Mouse (Mus musculus) CD4-positive helper T cell, adult 2 months (primary cell): Measurements from ENCODE around the gene Cryab.

Source experiments
- DNase-seq: peaks from one replicate; pipeline ENCODE4 v3.0.0-alpha.2; 2012; ENCODE audit warnings: low read depth, missing footprints, low spot score

The Cryab gene

DNA sequence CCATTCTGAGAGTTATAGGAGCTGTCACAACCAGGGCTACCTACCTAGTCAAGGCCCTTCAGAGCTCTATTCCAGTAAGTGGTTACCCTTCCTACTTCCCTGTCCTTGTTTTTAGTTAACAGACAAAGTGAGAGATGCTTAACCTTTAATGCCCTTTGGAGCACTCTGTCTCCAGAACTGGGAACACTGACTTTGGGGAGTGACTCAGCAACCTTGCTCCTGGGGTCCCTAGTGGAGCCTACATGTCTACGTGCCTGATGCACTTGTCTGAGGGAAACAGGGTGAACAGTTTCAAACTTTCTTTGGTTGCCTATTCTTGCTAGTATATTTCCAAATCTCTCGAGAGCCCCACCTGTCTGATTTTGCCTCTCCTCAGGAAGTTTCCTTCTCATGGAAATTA lies 8.4 kb upstream of the Cryab start:
- DNase-seq, result no peak

DNA sequence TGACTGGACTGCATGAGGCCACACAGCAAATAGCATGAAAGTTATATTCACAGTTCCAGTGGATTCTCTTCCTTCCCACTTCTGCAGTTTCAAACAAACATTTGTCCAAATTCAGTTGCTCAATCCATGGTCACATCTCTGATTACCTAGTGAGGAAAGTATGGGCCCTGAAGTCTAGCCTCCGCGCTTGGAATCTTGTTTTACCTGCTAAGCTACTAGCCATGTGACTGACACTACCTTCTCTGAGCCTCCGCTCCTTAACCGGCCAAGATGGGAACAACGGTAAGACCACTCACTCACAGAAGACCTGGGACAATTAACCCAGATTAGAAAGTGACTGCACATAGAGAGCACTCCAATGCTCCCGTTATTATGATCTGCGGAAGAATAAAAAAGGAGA lies 5.3 kb upstream of the Cryab start:
- no peak for DNase-seq

DNA sequence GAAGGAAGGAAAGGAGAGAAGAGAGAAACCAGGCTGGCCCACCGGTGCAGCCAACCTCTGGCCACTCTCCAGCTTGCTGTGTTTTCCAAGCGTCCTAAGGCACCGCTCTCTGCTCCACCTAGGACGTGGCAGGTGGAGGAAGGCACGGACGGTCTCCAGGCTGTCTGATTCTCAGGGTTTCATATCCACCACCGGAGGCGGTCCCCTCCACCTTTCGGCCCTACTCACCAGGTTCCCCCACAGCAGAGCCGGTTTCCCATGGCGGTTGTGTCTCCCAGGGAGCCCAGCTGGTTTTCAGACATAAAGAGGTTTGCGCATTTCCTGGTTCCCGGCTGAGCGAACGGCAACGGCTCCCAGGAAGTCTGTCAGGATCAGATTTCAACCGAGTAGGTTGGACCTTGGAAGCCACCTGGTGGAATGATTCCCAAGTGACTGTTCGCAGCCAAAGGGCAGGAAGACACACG lies 4.9 kb upstream of the Cryab start, which contains the start of gene 2310030G06Rik:
Gene 2310030G06Rik, minus strand, starts transcription at position 323 of the 464 bp plus-strand sequence.
- no peak for DNase-seq

DNA sequence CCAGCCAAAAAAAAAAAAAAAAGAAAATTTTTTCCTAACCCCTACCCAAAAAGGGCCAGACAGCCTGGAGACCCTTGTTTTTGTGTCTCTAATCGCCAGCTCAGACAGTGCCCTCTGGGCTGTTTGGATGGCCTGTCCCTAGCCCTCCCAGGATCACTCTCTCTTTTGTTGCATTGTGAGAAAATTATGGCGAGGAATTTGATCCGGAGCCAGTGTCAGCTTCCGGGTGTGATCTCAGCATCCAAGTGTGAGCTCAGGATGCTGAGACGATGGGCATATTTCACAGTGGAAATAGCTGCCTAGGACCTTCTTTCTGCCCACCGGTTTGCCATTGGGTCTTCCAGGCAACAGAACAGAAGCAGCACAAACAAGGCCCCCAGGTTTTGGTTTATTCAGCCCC lies 419 bp upstream of the Cryab start:
- no peak for DNase-seq

DNA sequence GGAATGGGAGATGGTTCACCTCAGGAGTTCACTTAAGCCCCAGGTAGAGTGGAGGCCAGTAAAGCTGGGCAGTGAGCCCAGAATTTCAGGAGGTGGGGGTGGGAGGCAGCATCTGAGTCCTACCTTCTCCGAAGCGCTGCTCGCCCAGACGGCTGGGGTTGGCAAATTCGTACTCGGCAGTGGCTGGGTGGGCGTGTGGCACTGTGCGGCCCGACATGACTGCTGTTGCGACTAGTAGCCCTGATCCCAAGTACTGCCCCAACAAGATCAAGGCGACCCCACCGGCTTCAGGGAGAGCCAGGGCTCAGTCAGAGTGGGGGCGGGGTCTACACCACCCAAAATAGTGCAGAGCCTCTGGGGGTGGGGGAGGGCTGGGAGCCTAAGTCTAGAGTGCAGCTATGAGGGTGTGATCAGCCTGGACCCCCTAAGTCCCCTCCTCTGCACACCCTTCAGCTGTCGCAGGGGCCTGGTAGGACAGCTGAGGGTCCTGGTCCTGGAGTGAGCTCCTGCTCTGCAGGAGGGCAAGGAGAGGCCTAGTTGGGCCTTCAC lies 1.0 kb downstream of the Cryab start, which contains the start of gene Hspb2:
Gene Hspb2, minus strand, starts transcription at position 301 of the 549 bp plus-strand sequence.
- DNase-seq, result no peak

DNA sequence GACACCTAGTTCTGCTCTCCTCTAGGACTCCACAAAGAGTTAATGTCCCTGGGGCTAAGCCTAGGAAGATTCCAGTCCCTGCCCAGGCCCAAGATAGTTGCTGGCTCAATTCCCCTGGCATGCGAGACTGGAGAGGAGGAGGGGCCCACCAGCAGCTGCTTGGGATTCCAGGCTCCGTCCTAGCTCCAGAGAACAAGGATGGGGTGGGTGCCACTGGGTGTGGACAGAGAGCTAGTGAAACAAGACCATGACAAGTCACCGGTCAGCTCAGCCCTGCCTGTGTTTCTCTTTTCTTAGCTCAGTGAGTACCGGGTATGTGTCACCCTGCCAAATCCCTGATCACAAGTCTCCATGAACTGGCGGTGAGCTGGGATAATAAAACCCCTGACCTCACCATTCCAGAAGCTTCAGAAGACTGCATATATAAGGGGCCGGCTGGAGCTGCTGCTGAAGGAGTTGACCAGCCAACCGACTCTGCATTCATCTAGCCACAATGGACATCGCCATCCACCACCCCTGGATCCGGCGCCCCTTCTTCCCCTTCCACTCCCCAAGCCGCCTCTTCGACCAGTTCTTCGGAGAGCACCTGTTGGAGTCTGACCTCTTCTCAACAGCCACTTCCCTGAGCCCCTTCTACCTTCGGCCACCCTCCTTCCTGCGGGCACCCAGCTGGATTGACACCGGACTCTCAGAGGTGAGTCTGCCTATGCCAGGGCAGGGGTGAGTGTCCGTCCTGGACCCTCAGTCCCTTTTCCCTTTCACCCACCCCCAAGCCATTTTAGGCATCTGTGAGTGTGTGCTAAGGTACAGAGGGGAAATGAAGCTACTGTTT lies 1.9 kb downstream of the Cryab start:
- no peak for DNase-seq

DNA sequence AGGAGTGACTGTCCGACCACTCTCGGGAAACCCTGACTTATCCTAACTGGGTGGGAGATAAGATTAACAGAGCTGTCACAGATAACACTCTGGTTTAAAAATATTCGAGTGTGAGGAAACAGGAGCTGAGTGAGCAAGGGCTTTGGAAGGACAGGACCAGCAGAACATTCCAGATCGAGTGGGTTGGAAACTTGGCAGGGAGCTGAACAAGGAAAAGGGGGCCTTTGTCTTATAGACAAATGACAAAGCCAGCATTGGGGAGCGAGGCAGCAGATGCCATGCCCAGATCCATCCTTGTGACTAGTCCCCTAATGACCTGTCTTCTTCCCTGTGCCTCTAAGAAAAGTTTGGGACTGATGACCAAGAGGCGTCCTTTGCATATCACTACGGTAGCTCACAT lies 2.8 kb downstream of the Cryab start:
- DNase-seq, result no peak

DNA sequence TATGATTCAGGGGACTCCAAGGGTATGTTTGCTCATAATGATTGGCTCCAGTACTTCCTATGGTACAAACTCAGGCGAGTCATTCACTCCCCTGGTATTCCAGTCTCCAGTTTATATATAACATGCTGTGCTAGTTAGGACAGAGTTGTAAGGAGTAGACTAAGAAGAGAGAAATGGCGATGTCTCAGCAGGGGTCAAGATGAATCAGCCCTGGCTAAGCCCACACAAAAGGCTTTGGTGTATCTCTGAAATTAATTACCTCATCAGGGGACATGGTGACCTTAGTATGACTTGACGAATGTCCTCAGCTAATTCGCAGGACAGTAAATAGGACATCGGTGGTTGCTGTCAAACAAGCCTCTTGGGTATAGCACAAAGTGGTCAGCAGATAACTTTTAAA lies 5.6 kb downstream of the Cryab start:
- DNase-seq, result no peak

DNA sequence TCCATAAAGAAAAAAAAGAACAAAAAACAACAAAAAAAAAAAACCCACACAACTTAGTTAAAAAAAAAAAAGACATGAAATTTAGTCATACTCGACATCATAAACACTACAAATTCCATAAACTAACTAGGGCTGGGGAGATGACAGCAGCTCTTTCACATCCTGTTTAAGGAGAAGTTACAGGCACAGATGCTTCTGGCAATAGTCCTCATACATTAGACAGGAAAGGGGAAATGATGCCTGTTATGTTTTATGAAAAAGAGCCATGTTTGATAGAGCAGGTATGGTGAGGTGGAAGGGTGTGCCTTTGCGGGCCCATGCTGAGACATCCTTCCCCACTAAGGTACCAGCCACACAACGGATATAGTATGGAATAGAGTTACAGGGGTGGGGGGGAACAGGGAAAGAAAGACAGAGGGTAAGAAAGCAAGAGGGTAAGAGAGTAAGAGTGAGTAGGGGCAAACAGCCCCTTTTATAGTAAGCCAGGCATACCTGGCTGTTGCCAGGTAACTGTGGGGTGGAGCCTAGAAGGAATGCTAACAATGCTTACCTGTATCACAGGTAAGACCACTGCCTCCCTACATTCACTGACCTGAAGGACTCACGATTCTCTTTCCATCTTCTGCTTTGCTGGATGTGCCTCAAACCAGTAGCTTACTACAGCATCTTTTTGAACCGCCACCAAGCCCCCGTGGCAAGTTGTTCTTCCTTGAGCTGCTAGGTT lies 10.6 kb downstream of the Cryab start:
- no peak for DNase-seq

DNA sequence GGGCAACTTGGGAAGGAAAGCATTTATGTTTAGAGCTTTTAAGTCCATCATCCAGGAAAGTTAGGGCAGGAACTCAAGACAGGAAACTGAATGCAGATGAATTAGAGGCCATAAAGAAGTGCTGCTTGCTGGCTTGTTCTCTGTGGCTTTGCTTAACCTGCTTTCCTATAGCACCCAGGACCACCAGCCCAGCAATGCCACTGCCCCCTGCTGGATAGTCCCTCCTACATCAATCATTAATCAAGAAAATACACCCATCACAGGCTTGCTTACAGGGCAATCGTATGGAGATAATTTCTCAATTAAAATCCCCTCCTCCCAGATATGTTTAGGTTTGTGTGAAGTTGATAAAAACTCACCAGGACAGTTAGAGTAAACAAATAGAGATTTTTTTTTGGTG lies 12.2 kb downstream of the Cryab start:
- no peak for DNase-seq

DNA sequence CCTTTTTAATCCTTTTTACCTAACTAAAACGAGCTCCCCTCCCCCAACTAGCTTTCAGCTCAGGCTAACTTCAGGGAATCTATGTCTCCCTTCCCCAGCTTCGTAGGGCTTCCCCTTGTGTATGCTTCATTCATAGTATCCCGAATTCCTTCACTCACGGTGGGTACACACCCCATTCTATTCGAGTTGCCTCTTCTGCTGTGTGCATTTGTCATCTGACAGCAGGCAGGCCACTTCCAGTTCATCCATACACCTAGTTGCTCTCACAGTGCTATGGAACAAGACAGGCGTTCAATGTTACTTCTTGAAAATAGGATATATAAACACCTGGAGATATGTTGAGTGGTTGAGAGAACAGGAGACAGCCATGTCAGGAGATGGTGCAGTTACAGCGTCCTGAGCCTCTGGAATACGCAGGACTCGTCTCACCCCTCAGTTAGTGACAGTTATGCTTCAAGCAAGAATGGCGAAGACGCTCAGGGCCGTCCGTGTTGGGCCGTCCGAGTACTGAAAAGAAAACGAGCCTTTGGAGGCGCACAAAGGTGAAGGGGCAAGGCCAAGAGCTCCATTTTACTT lies 16.5 kb downstream of the Cryab start:
- DNase-seq, result no peak

DNA sequence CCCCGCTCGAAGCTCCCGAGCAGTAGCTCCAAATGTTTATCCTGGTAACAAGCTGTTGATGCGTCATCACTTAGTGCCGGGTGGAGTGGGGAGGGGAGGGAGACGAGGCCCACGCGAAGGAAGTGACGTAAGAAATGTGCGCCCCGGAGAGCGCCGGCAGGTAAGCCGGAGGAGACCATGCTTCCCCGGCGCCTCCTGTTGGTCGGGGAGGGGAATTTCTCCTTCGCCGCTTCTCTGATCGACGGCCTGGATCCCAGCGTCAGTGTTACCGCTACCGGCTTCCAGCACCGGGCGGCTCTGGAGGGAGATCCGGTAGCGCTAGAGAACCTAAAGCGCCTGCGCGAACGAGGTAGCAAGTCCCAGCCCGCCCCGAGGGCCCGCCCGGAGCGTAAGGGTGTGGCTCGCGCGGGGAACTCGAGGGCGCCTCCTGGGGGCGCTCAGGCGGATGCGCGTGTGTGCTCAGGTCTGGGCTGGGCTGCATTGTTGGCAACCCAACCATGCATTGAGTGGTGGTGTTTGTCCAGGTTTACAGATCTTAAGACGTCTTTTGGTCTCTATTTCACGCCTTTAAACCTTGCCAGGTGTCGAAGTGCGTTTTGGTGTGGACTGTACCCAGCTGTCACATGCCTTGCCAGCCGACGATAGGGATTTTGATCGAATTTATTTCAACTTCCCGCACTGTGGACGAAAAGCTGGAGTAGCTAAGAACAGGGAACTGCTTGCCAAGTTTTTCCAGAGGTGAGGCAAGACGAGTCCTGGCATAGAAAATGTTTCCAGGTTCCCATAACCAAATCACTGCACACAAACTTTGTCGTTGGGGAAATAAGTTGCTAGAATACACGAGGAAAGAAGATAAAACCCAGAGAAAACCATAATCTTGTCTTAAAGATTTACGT lies 17.2 kb downstream of the Cryab start, which contains the start of gene Fdxacb1:
Gene Fdxacb1, plus strand, starts transcription at position 130 of the 896 bp plus-strand sequence.
- DNase-seq, result peak; percentile 99

DNA sequence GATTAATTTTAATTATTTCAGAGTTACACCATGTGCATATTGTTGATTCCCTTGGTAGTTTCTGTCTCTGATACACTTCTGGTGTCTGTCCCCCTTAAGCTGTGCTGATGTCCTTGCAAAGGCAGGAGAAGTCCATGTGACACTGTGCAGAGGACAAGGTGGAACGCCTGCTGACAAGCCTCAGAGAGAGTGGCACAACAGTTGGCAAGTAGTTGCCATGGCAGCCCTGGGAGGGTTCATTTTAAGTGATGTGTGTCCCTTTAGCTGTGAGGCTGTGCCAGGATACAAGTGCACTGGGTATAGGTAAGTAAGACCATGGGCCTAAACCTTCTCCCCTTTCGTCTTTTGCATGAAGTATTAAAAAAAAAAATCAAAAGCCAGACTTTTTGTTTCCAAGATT lies 18.9 kb downstream of the Cryab start:
- DNase-seq, result no peak

DNA sequence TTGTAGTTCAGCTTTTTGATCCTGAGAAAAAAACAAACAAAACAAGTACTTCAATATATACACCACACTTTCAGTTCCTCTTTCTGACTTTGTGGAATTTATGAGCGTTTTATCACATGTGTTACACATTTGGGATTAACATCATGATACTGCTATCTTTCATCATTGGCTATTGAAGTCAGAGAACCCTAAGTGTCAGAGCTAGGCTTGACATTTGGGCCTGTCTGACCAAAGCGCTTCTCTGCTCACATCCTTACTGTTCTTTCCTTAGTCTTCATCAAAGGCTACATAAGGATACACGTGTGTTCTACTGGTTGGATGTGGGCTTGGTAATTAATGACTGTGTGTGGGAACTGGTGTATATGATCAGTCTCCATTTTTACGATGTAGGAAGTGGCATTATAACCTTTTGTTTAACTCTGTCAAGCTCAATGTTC lies 22.9 kb downstream of the Cryab start:
- no peak for DNase-seq

DNA sequence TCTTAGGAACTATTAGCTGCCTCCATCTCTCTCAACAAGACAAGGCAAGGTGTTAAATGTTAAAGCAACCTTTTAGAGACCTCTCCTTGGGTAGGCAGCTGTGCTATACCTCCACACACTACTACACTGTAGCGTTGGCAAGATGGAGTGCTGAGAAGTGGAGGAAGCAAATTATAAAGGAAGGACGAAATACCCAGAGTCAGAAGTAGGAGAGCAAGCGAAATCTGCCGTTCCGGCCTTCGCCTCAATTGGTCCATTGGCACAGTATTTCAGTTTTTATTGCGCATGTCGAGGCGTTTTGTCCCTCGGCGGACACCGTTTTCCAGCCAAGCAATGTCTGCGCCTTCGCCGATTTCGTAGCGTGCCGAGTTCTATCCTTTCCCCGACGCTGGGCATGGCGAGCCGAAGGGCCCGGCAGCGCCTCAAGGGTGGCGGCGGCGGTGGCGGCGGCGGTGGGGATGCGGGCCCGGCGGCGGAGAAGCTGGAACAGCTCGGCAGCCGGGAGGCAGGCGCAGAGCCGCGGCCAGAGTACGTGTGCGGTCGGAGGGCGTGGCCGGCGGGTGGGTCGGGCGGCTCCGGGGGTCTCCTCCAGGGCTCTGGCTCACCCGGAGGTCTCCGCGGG lies 24.0 kb downstream of the Cryab start, which contains the start of the genes Alg9 and 1110032A03Rik:
Gene Alg9, plus strand, starts transcription at position 29 of the 622 bp plus-strand sequence.
Gene 1110032A03Rik, minus strand, starts transcription at position 530 of the 622 bp plus-strand sequence.
- peak; percentile 90 for DNase-seq

DNA sequence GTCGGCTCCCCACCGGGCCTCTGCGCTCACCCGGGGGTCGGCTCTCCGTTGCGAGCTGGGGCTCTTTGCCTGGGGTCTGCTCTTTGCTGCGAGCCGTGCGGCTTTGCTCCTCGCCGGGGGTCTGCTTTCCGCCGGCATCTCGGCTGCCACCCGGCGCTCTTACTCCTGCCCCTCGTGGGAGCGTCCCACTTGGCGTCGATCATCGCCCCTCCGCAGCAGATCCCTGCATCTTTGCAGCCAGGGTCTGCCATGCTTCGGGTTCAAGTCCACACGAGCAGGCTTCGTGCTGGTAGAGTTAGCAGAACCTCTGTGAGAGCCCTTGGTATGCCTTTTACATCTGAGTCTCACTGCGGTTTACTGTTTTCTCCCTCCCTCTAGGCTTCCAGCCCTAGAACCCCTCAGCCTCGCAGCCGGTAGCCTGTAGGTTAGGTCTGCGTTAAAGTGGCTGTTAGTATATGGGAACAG lies 24.6 kb downstream of the Cryab start:
- DNase-seq, result peak; percentile 23

DNA sequence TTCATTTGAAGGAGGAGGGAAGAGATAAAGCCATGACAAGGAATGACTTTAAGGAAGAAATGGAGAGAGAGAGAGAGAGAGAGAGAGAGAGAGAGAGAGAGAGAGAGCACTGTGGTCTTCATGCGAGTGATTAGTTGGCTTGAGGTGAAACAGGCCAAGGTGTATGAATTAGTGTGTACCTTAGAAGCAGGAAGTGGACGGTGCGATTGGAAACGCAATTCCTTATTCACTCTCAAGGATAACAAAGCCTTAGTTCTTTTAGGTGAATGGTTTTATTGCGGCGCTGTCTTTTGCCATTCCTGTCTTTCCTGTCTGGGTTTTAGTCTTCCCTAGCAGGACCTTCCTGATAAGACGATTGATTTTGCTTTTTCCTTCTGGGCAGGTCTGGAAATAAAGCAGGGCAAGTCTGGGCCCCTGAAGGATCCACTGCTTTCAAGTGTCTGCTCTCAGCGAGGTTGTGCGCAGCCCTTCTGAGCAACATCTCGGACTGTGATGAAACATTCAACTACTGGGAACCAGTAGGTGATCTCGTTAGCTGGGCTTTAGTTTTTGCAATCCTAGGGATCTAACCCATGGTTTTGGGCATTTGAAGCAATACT lies 25.1 kb downstream of the Cryab start:
- DNase-seq, result no peak

DNA sequence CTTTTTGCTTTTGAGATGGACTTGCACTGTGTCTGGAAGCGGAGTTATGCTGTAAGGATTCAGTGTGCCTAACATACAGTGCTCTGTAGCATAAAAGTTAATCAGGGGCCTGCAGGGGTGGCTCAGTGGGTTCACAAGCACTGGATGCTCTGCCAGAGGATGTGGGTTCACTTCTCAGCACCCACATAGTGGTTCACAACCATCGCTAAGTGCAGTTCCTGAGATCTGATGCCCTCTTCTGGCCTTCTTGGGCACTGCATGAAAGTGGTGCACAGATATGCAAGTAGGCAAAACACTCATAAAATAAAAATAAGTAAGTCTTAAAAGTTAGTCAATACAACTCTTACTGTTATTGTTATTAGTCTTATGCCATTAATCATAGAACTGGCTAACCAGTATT lies 31.0 kb downstream of the Cryab start:
- DNase-seq, result peak; percentile 61

DNA sequence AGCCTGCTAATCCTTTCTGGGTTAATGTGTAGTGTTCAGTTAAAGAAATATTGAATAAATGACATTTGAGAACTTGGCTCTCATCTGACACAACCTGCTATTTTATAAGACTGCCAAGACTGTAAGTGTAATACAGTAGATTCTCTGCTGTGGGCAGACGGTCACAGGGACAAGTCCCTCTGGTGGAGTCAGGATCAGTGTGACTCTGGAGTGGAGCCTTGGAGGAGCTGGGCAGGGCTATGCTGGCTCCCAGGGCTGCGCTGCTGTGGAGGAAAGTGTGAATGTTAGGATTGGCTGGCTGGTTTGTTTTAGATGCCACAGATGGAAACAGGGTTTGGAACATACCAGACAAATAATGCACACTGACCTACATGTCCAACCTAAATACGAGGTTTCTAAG lies 44.1 kb downstream of the Cryab start:
- DNase-seq, result no peak

DNA sequence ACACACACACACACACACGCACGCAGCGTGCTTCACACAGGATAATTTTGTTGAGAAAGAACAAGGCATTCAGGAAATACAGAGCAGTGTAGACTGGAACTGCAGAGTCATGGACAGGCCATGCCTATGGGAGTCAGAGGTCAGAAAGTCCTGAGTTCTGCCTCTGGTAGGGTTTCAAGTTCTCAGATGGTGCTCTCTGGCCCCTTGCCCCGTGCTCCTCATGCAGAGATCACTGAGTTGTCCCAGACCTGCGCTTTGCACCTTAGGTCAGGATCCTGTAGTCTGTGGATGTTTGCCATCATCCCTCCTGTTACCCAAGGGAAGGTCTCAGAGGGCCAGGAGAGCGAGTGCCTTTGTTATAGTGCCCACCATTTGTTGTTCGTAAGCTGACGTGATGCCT lies 45.7 kb downstream of the Cryab start:
- no peak for DNase-seq
